Mouse (Mus musculus) stomach, embryonic 15.5 days (tissue): Measurements from ENCODE around the gene Olfr1417. TPM values are rescaled to one million over a fixed set of nuclear protein-coding genes. Genes with fewer than 3 reads are reported as not detected.
A peak's percentile ranks its signal among the peaks of the same experiment; 100 is the strongest.

ENCODE experiments used
- ATAC-seq: fragments of 200-750 bp; cut with Nextera tagmentation; 2 replicates; pipeline ENCODE4 v1.8.0; 2017; ENCODE audit warnings: low read depth, moderate number of reproducible peaks, moderate TSS enrichment; ENCODE audit not compliant: insufficient read depth, low FRiP score
- H3K27ac ChIP-seq: fragments of 300-500 bp; sonication (generic); 2 replicates; pipeline ENCODE4 v1.5.1; 2015; ENCODE audit warnings: mild to moderate bottlenecking, inconsistent platforms
- H3K27me3 ChIP-seq: fragments of 300-500 bp; sonication (generic); replicated peaks from 2 replicates; pipeline ENCODE4 v1.6.1; 2015; ENCODE audit warnings: inconsistent platforms
- H3K36me3 ChIP-seq: fragments of 300-500 bp; sonication (generic); 2 replicates; pipeline ENCODE4 v1.6.1; 2015; ENCODE audit warnings: inconsistent platforms
- H3K4me1 ChIP-seq: fragments of 300-500 bp; sonication (generic); 2 replicates; pipeline ENCODE4 v1.6.1; 2015; ENCODE audit warnings: inconsistent platforms
- H3K4me2 ChIP-seq: fragments of 300-500 bp; sonication (generic); 2 replicates; pipeline ENCODE4 v1.6.1; 2015; ENCODE audit warnings: mild to moderate bottlenecking, inconsistent platforms
- H3K4me3 ChIP-seq: fragments of 300-500 bp; sonication (generic); replicated peaks from 2 replicates; pipeline ENCODE4 v1.5.1; 2015; ENCODE audit warnings: inconsistent platforms
- H3K9ac ChIP-seq: fragments of 300-500 bp; sonication (generic); 2 replicates; pipeline ENCODE4 v1.6.1; 2015; ENCODE audit warnings: inconsistent platforms
- H3K9me3 ChIP-seq: fragments of 300-500 bp; sonication (generic); 2 replicates; pipeline ENCODE4 v1.6.1; 2016; ENCODE audit warnings: inconsistent platforms
- WGBS: fragments of 180-500 bp; shearing (Covaris S2); methylation state at CpG from one replicate; pipeline ENCODE4 v1.1.7; 2015; 5-methylcytosine and 5-hydroxymethylcytosine counted together
- polyA plus RNA-seq: library from polyadenylated mRNA; unstranded; fragments of >200 nt; fragmentation: Nextera tagmentation; extraction: Ambion mirVana; gene quantifications from 2 replicates; pipeline ENCODE4 v1.2.1, GENCODE M21; 2015

Gene Olfr1417
- polyA plus RNA-seq, 1 experiment from 2014 or later, result not detected

GRCm38 (mm10) chr19:11819800-11820199, 19.2 kb downstream of the Olfr1417 start:
- no peak overlapping the region for H3K27ac ChIP-seq

GRCm38 (mm10) chr19:11819143-11819700, 19.8 kb downstream of the Olfr1417 start, which contains the start of gene Stx3:
TSS of gene Stx3 (minus strand) at chr19:11819403.
- Histone ChIP-seq H3K9ac (peak within 1 kb of the TSS; percentile 68), H3K9me3 (no peaks in the 10 kb centered on the region), H3K36me3 (no peaks in the 10 kb centered on the region), H3K4me3 (peak within 1 kb of the TSS; percentile 82), H3K4me2 (peak within 1 kb of the TSS; percentile 89), H3K4me1 (peaks cover 11% of the 10 kb centered on the region; the same call in 1 of the 2 replicates), H3K27me3 (no peaks in the 10 kb centered on the region), H3K27ac (peak within 1 kb of the TSS; percentile 79)
- no peak for ATAC-seq
- WGBS, result under 1% methylated on average over 20 of the region's 20 CpGs

More at GRCm38 (mm10) chr19:11819800-11820199, 19.2 kb downstream of the Olfr1417 start:
- Histone ChIP-seq H3K4me1 (peaks cover 9% of the 10 kb centered on the region; the same call in 1 of the 2 replicates), H3K27me3 (no peaks in the 10 kb centered on the region), H3K9ac (no peak overlapping the region), H3K4me2 (peak overlapping the region; percentile 89), H3K9me3 (no peaks in the 10 kb centered on the region), H3K4me3 (peak overlapping the region; percentile 82), H3K36me3 (no peaks in the 10 kb centered on the region)
- peak; percentile 58 for ATAC-seq
- under 1% methylated on average over 15 of the region's 15 CpGs for WGBS

- Histone ChIP-seq H3K36me3 (no peaks in the 10 kb centered on the region), H3K4me3 (peak overlapping the region; percentile 82), H3K9ac (peak overlapping the region; percentile 68), H3K27me3 (no peaks in the 10 kb centered on the region), H3K9me3 (no peaks in the 10 kb centered on the region), H3K4me1 (peaks cover 17% of the 10 kb centered on the region), H3K27ac (peak overlapping the region; percentile 79), H3K4me2 (peak overlapping the region; percentile 89)
- ATAC-seq, result peak; percentile 90
- under 1% methylated on average over 83 of the region's 83 CpGs for WGBS
These were observed 20.5 kb downstream of the Olfr1417 start for GRCm38 (mm10) chr19:11818199-11819142.

- no peaks in the 10 kb centered on the region for H3K9me3 ChIP-seq
- no peaks in the 10 kb centered on the region for H3K36me3 ChIP-seq
- H3K4me1 ChIP-seq, result peaks cover 17% of the 10 kb centered on the region
- 23% methylated on average over 5 of the region's 5 CpGs for WGBS
- no peaks in the 10 kb centered on the region for H3K27me3 ChIP-seq
- no peak for ATAC-seq
- peak overlapping the region; percentile 82 for H3K4me3 ChIP-seq
- H3K27ac ChIP-seq, result peak overlapping the region; percentile 18; the same call in 1 of the 2 replicates
- peak overlapping the region; percentile 89 for H3K4me2 ChIP-seq
- no peak overlapping the region for H3K9ac ChIP-seq
These were observed 21.4 kb downstream of the Olfr1417 start for GRCm38 (mm10) chr19:11817586-11817985.

GRCm38 (mm10) chr19:11816706-11817105, 22.3 kb downstream of the Olfr1417 start:
- Histone ChIP-seq H3K4me2 (0 out of 2 replicates have a peak overlapping the region, but pooled peaks have one; percentile 89), H3K9me3 (no peaks in the 10 kb centered on the region), H3K9ac (no peak overlapping the region), H3K36me3 (no peaks in the 10 kb centered on the region), H3K27ac (no peak overlapping the region), H3K27me3 (no peaks in the 10 kb centered on the region), H3K4me1 (peaks cover 20% of the 10 kb centered on the region), H3K4me3 (no peak overlapping the region)
- WGBS, result 57% methylated on average over 6 of the region's 6 CpGs
- ATAC-seq, result no peak

DNA sequence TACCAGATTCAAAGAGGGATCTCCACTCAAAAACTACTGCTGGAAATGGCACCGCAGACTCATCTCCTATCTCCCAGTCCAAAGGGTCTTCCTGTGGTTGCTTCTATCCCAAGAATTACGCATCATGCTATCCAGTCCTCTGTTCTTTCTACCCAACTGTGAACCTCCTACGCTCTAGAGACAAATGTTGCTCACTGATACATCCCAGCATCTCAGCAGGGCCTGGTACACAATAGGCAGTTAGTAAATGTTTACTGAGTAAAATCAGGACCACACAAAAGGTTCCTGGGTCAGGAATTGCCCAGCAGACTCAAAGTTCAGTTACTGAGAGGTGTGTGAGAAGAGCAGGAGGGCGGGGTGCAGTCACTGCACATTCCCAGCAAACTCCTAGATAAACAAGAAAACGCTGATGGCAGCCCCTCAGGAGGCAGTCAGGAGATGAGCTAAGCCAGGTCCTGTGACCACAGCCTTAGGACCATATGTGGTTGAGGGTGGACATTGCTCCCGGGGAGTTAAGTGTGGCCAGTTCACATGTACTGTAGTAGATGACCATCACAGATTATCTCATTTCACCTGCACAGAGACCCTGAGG, 24.2 kb downstream of the Olfr1417 start:
- H3K4me1 ChIP-seq, result peaks cover 20% of the 10 kb centered on the region
- H3K4me3 ChIP-seq, result no peak overlapping the region
- no peak for ATAC-seq
- no peak overlapping the region for H3K9ac ChIP-seq
- no peaks in the 10 kb centered on the region for H3K9me3 ChIP-seq
- no peaks in the 10 kb centered on the region for H3K36me3 ChIP-seq
- WGBS, result 74% methylated on average over 6 of the region's 6 CpGs
- H3K4me2 ChIP-seq, result no peak overlapping the region
- no peak overlapping the region for H3K27ac ChIP-seq
- H3K27me3 ChIP-seq, result no peaks in the 10 kb centered on the region

GRCm38 (mm10) chr19:11813649-11814048, 25.4 kb downstream of the Olfr1417 start:
- Histone ChIP-seq H3K4me2 (peak overlapping the region; percentile 33), H3K9ac (no peak overlapping the region), H3K9me3 (no peaks in the 10 kb centered on the region), H3K27me3 (no peaks in the 10 kb centered on the region), H3K36me3 (no peaks in the 10 kb centered on the region), H3K4me3 (no peak overlapping the region), H3K4me1 (peaks cover 16% of the 10 kb centered on the region), H3K27ac (peak overlapping the region; percentile 69)
- ATAC-seq, result 0 out of 2 replicates have a peak, but pooled peaks have one; percentile 36
- 15% methylated on average over 8 of the region's 8 CpGs for WGBS

DNA sequence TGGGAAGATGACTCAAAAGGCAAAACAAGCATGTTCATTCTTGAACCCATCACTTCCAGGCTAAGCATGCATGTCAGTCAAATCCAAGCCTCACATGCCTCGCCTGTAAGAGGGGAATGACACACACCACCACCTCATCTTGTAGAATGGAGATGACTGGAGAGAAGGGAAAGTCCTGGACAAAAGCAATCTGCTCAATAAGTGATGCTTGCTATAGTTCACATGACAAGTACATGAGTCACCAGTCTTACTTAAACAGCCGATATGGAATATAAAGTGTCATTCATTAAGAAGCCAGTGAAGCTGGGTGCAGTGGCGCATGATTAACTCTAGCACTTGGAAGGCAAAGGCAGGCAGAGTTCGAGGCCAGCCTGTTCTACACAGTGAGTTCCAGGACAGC, 25.9 kb downstream of the Olfr1417 start:
- H3K27ac ChIP-seq, result peak overlapping the region; percentile 35; the same call in 1 of the 2 replicates
- H3K9ac ChIP-seq, result no peak overlapping the region
- H3K4me3 ChIP-seq, result no peak overlapping the region
- no peak for ATAC-seq
- no peaks in the 10 kb centered on the region for H3K9me3 ChIP-seq
- WGBS, result 58% methylated on average over 4 of the region's 4 CpGs
- no peaks in the 10 kb centered on the region for H3K36me3 ChIP-seq
- peaks cover 16% of the 10 kb centered on the region for H3K4me1 ChIP-seq
- no peaks in the 10 kb centered on the region for H3K27me3 ChIP-seq
- no peak overlapping the region for H3K4me2 ChIP-seq

- H3K27ac ChIP-seq, result no peak overlapping the region
- ATAC-seq, result peak; percentile 57; the same call in 1 of the 2 replicates
- H3K4me3 ChIP-seq, result no peak overlapping the region
- no peaks in the 10 kb centered on the region for H3K9me3 ChIP-seq
- peaks cover 13% of the 10 kb centered on the region for H3K4me1 ChIP-seq
- 51% methylated on average over 5 of the region's 5 CpGs for WGBS
- no peaks in the 10 kb centered on the region for H3K27me3 ChIP-seq
- H3K4me2 ChIP-seq, result no peak overlapping the region
- no peaks in the 10 kb centered on the region for H3K36me3 ChIP-seq
- H3K9ac ChIP-seq, result no peak overlapping the region
These were observed 27.2 kb downstream of the Olfr1417 start for GRCm38 (mm10) chr19:11811688-11812365.

GRCm38 (mm10) chr19:11810856-11811255, 28.2 kb downstream of the Olfr1417 start:
- Histone ChIP-seq H3K4me1 (peaks cover 11% of the 10 kb centered on the region), H3K9ac (no peak overlapping the region), H3K27ac (no peak overlapping the region), H3K27me3 (no peaks in the 10 kb centered on the region), H3K4me3 (no peak overlapping the region), H3K4me2 (no peak overlapping the region), H3K9me3 (no peaks in the 10 kb centered on the region), H3K36me3 (no peaks in the 10 kb centered on the region)
- ATAC-seq, result no peak
- WGBS, result 39% methylated on average over 1 of the region's 1 CpGs

DNA sequence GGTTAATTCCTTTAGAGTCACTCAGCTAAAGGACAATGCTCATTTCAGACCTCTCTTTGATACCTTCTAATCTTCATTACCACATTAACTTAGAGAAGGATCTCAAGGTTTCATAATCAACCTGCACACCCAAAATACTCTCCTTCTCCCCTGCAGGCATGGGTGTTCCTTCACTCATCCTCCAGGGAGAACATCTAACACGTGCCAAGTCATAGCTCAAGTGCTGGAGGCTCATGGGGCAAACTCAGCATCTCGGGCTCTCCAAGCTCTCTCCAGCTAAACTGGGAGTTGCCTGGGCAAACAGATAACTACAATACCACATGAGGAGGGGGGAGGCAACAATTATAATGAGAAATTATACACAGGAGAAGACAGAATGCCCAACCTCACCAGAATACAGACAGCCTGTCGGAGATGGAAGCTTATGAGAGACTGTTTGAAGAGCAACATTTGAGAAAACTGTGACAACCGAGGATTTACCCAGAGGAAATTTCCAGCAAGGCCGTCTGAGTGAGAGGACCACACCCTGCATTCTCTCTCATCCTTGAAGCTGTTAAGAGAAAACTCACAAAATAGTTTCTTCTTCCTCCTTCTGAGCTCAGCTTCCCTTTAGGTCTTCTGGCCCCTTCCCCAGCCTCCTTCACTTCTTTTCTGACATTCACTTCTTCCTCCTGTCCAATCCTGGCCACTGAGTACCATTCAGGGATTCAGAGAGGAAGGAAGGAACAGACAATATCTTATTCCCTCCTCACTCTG, 28.8 kb downstream of the Olfr1417 start:
- Histone ChIP-seq H3K9ac (no peak overlapping the region), H3K4me3 (no peak overlapping the region), H3K27ac (no peak overlapping the region), H3K9me3 (no peaks in the 10 kb centered on the region), H3K27me3 (no peaks in the 10 kb centered on the region), H3K4me2 (no peak overlapping the region), H3K36me3 (no peaks in the 10 kb centered on the region), H3K4me1 (peaks cover 11% of the 10 kb centered on the region)
- WGBS, result 66% methylated on average over 5 of the region's 5 CpGs
- ATAC-seq, result no peak
